Mouse (Mus musculus) embryo, embryonic 10.5 days (tissue): ENCODE data around the gene Tnfsf14.
A peak's percentile ranks its signal among the peaks of the same experiment; 100 is the strongest.

ENCODE experiments used
- DNase-seq: peaks from one replicate; pipeline ENCODE4 v3.0.0-alpha.2; 2015; ENCODE audit warnings: low spot score

Gene Tnfsf14

DNA sequence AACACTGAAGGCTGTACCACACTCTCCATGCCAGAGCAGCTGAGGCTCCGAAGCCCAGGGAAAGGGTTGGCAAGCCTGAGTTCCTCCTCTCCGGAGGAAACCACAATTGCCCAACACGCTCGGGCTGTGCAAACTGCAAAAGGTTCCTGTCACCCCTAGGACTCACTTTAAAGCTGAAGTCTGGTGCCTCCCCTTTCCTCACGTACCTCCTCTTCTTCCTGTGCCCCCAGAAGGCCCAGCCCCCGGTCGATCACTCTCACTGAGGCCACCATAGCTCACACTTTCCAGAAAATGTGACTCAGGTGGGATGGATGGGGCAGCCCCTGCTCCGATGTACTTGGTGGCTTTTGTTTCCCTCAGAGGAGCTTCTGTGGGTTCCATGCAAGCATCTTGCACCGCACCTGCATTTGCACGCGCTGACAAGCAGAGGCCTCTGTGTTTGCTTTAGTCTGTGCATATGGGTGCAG lies at the start of gene Tnfsf14:
TSS of gene Tnfsf14 (minus strand) at position 137 of the 467 bp plus-strand sequence.
- no peak for DNase-seq

DNA sequence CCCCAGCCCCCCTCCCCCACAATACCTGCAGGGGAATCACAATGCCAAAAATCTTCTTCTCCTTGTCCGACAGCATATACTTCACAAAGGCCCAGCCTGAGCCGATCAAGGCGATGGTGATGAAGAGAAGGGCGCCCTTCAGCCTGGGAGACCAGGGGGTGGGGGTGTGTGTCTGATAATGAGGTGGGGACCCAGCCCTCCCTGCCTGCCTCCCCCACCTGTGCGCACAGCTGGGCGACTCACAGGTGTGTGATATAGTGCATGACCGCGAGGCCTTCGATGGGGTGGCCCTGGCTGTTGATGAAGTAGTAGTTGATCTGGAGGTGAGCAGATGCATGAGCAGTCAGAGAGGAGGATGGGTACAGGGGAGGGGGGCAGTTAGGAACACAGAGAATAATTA lies 43.2 kb upstream of the Tnfsf14 start:
- DNase-seq = no peak

DNA sequence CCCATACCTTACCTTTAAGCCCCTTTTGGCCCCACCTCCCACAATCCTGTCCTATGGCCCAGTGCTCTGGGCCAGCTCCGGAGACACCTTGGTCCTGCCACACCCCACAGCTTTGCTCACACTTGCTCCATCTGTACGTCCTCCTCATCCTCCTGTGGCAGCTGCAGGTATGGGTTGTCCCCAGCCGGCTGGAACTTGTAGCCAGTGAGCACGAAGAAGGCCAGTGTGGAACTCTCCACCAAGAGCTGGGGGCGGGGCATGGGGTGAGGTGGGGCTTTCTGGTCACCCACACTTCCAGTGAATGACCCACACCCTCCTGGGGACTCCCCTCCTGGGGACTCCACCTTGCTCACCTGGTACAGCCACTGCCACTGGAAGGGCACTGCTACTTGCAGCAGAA lies 41.8 kb upstream of the Tnfsf14 start:
- DNase-seq = no peak

DNA sequence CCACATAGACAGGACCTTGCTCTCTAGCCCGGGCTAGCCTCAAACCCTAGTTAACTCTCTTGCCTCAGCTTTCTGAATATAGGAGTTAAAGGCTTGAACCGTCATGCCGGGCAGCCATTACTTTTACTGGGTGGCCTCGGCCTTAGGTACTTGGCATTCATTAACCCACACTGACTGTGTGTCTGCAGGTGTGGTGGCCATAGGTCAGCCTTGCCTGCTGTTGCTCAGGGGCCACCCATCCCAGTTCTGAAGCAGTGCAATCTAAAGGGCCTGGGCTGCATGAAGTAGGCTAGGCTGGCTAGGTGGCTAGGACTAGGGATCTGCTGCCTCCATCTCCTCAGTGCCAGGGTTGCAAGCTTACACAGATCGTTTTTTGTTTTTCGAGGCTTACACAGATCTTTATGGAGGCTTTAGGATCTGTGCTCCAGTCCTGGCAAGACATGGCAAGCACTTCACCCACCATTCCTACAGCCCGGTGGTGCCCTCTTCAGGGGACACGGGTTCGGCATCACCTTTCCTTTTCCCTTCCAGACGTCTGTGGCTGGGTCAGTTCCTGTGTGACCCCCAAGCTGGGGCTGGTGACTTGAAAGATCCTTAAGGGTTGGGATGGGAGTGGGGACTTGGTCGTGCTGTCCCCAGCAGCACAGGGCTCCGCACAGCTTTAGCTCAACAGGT lies 40.4 kb upstream of the Tnfsf14 start:
- no peak for DNase-seq

DNA sequence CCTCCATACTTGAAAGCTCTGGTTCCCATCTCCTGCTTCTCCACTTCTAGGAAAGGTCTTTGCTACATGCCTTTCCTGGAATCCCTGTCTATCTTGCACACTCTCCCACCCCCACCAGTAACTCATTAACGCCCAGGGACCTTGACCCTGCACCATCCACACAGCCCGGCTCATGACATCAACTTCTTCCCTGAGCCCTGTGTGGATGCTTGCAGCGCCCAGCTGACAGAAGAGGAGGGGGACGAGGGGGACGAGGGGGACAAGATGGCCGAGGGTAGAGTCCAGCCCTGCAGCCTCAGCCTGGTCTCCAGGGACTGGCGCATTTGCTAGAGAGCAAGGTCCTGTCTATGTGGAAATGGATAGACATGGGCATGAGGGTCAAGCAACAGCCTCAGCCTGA lies 39.1 kb upstream of the Tnfsf14 start:
- DNase-seq = peak; percentile 5

DNA sequence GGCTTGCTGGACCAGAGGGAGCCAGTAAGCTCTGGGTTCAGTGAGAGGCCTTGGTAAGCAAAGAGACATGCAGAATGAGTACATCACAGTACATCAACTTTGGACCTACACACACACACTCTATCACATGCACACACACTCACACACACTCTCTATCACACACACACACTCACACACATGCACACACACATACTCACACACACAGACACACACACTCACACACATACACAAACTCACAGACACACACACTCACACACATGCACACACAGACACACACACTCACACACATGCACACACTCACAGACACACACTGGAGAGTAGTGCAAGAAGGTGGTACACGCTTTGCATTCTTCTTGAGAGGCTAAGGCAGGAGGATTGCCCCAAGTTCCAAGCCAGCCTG lies 38.2 kb upstream of the Tnfsf14 start:
- no peak for DNase-seq

DNA sequence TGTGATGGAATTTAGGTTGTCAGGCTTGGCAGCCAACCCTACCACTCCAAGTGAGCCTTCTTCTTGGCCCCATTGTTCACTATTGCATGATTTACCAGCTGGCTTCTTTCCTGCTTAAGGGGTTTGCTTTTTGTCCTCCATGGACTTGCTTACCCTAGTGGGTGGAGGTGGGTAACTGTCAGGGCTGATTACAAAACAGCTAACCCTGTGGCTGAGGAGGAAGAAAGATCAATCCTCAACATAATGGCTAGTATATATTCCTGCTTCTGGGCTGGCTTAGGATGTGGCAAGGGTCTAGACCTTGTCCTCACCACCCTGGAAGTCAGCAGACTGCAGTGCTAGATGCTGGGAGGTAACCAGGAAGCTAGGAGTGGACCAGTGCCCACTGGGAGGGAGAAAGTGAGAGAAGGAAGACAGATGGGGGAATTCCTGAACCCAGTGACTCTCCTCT lies 37.4 kb upstream of the Tnfsf14 start:
- DNase-seq = no peak

DNA sequence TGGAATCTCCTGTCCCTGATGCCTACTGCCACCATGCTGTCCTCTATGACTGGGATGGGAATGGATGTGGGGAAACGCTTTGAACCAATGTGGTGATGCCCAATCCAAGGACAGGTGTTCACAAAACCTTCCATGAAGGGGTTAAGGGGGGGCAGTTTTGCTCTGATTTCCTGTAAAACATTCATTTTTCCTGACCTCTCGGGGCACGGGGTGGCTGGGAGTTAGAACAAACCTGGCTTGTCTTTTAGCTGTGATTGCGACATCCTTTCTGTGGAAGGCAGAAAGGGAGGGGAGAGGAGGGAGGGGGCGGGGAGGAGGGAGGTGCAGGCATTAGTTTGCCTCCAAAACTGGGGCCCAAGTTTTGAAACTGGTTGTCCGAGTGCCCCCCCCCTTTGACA lies 36.8 kb upstream of the Tnfsf14 start:
- no peak for DNase-seq

DNA sequence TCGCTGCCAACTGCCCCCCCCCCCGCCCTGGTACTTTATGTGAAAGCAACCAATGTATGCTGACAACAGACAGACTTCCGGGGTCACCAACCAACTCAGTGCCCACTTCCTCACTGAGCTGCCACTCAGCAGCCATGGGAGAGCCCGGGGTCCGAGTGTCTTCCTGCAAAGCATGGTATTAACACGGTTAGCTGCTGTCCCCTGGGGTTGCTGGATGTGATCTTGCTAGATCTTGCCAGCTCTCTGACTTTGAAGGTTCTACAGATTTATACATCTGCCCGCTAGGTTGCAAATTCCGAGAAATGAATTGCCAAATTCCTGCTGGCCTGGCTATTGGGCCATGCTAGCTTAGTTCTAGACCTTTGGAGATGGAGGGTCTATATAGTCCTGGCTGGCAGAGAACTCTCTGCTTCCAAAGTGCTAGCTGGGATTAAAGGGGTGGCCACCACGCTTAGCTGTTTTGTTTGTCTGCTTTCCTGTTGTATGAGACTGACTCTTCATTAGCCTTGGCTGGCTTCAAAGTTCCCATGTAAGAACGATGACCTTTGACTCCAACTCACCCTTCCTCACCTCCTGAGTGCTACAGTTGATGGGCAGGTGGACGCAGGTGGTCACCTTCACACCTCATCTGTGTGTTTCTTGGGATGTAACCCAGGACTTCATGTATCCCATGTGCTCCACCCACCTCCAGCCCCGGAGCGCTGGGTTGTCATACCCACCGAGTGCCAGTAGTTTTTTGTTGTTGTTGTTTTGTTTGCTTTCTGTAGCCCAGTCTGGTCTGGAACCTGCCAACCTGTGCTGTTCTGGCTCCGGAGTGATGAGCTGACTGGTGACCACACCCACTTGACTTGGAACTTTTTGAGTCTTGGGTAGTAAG lies 36.1 kb upstream of the Tnfsf14 start:
- no peak for DNase-seq

DNA sequence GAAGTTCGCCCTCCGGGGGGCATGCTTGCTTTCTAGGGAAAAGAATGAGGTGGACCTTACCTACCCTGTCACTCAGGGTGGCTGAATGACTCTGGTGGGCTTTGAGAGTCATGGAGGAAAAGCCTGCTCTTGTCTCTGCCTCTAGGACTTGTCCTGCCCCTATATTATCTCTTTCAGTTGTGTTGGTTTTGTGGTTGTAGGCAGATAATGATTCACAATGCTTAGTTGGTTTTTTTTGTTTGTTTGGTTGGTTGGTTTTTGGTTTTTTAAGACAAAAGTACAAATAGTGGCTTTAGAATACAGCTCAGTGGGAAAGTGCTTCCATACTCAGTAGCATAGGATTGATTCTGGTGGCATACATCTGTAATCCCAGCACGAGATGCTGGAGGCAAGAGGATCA lies 34.9 kb upstream of the Tnfsf14 start:
- no peak for DNase-seq

DNA sequence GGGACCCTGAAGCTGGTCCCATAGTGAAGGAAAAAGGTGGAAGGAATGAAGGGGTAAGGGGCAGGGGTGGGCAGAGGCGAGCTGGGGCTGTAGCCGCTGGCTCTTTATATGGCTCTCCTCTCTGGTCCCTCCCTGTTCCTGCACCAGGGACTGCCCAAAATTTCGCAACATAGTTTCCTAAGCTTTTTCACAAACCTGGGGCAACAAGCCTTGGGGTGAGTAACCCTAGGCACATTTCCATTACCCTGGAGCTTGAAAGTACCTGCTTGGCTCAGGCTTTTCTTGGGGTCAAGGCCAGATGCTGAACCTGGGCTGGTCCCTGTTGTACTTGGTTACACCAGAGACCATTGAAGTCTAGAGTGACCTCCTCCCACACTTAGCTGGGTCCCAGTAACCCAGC lies 34.0 kb upstream of the Tnfsf14 start, which contains the start of gene C3:
TSS of gene C3 (minus strand) at position 123 of the 400 bp plus-strand sequence.
- no peak for DNase-seq

DNA sequence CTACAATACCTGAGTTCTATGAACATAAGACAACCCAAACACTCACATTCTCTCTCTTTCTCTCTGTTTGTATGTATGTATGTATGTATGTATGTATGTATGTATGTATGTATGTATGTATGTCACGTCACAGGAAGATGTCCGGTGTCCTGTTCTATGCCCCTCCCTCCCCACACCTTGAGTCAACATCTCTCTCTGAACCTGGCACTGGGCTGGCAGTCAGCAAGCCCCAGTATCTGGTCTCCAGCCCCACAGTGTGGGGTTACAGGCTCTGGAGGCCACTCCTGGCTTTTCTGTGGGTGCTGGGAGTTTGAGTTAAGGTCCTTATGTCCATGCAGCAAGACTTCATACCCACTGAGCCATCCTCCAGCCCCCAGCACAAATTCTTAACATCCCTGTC lies 33.5 kb upstream of the Tnfsf14 start:
- no peak for DNase-seq

DNA sequence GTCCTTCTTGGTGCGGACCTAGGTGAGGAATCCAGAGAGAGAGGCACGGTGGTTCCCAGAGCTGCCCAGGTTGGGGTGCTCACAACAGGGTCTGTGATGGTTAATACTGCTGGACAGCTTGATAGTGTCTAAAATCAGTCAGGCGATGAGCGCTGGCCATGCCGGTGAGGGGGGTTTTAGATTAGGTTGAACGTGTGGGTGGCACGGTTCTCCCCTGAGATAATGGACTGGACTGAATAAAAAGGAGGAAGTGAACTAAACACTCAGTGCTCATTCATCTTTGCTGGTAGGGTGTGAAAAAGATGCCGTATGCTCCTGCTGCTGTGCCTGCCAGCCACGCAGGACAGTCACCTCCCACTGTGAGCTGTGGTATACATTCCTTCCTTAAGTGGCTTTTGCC lies 29.3 kb upstream of the Tnfsf14 start:
- DNase-seq = no peak

DNA sequence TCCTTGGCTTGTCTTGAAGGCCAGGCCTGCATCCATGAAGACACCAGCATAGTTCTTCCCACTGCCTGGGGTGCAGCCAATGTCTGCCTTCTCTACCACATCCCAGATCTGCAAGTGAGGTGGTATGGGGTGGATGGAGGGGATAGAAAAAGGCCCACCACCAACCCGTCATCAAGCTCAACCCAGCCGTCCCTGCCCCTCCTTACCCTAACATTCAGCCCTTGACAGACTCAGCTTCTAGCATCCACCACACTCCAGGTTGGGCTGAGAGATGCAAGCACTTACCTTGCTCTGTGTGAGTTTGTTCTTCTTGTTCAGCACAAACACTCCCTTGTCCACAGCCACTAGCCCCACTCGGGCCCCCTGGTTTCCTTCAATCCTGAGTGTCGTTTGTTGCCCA lies 27.9 kb upstream of the Tnfsf14 start:
- DNase-seq = no peak

DNA sequence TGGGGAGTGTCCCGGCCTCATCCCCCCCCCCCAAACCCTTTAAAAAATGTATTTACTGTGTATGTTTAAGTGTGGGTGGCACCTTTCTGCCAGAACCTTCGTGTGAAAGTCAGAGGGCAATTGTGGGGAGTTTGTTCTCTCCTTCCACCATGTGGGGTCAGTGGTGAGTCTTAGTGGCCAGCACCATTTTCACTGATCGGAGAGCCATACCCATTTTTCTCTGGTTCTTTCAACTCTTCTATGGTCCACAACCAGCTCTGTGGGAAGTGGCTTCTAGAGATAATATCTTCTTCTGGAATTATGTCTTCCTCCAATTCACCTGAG lies 25.9 kb upstream of the Tnfsf14 start:
- DNase-seq = peak; percentile 61

DNA sequence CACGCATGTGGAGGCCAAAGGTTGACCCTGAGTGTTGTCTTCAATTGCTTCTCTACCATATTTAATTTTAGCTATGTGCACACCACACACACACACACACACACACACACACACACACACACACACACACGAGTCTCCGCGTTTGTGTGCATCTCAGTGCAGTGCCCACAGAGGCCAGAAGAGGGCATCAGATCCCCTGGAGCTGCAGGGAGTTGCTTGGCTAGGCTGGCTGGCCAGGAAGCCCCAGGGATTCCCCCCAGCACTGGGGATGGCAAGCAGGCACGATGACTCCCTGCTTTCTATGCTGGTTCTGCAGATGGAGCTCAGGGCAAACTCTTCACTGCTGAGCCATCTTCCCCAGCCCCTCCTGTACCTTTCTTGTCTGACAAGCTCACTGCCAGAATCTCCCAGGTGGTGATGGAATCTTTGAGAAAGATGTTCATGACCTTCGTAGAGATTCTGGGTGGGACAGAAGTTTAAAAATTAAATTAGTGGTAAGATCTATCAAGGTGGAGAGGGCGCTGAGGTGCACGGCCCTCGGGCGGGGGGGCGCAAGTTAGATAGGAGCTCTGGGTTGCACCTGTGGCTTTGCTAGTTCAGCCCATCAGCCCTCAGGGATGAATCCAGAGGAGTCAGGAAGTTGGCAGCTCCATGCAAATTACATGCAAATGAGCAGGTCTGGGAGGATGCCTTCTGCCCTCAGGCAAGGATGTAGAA lies 25.3 kb upstream of the Tnfsf14 start:
- peak; percentile 73 for DNase-seq

DNA sequence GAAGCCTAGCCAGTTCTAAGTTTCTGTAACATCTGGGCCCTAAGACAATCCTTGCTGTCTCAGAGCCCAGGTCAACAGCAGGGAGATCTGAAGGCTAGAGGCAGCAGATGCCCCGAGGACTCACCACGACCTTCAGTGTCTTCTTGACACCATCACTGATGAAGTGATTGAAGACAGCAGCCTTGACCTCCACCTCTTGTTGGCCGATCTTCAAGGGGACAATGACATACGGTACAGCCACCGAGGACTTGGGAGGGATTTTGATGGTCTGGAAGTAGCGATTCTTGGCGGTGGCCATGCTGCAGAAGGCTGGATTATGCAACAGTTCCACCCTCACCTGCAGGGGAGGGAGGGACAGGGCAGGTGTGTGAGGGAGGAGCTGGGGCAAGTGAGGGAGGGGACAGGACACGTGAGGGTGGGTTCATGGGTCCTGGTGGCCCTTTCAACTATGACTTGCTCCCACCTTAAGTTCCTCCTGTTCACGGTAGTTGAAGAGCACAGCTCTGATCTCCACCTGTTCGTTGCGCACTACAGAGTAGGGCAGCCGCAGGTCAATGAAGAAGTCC lies 24.4 kb upstream of the Tnfsf14 start:
- no peak for DNase-seq

DNA sequence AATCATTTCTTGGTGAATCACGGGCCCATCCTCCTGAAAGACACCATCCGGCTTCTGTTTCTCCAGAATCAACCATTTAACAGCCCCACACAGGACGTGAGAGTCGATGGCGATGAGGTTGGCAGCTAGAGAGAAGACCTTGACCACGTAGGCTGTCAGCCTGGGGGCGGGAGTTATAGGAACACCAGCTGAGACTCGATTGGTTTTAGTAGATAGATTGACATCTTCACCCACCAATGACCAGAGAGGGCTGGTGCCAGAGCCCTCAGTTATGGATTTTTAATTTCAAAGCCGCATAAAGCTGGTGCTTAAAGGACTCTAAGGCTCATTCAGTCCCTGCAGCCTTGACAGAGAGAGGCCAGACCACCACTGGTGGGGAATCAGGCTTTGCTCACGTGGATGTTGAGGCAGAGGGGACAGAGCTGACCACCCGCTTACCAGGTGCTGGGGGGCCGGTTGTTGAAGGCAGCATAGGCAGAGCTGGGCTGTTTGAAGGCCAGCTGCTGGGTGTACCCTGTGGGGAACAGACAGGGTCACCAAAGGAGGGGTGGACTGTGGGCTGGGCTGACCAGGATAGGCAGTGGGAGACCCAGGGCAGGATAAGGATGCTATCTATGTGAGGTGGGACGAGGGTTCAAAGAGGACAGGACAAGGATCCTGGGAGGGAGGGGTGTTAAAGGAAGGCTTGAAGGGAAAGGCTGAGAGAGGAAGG lies 20.9 kb upstream of the Tnfsf14 start:
- peak; percentile 53 for DNase-seq

DNA sequence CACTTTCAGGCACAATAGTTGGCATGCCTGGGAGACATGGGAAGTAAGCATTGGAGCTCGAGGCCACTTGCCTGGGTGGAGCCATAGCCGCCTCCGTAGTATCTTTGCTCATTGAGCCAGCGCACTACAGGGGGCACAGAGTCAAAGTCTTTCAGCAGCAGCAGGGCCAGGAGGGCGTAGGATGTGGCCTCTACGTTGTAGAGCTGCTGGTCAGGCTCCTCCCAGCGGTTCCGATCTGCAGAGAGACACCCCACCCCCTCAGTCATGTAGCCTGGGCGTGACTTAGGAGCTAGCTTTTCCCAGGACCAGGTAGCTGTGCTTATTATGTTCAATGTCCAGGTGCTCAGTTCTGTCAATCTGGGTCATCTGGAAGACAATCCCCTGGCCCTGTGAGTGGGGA lies 17.5 kb upstream of the Tnfsf14 start:
- DNase-seq = no peak

DNA sequence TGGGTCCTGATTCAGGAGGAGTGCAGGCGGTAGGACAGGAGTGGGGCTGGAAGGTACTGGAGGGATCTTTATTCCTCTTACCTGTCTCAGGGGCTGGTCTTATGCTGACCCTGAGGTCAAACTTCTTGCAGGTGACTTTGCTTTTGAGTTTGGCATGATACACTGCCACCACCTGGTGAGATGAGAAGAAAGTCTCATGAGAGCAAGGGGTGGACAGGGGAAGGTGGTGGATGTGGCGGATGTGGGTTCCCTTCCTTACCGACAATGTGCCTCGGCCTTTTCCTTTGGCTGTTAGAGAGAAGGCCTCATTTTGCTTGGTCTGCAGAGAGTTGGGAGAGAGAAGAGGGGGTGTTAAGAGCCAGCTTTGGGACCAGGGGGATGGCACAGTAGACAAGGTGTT lies 15.4 kb upstream of the Tnfsf14 start:
- DNase-seq = no peak

DNA sequence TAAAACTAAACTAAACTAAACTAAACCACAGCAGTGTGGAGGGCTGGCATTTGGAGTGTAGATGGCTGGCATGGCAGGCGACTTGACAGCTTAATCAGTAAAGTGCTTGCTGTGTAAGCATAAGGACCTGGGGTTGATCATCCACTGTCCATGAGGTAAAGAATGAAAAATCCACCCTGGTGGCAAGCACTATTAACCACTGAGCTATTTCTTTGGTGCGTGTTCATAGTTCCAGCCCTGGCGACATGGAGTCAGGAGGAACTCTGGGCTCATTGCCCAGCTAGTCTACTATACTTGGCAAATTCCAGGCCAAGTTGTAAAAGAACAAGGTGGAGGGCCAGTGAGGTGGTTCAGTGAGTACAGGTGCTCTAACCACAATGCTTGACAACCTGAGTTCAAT lies 14.0 kb upstream of the Tnfsf14 start:
- DNase-seq = no peak
